Mouse (Mus musculus): ENCODE data around the gene Lyzl4. TPM values are rescaled to one million over a fixed set of nuclear protein-coding genes. Genes with fewer than 3 reads are reported as not detected.

Gene Lyzl4
- total and polyA plus RNA-seq, 2 experiments, result not detected

GRCm38 (mm10) chr9:121606498-121607096 lies 35.3 kb downstream of the Lyzl4 start:
- TF ChIP-seq POLR2A (IDR thresholded peaks at IDR 0.05; ENCODE audit: extremely low read depth, insufficient read depth, low read length), result no peak
- TF ChIP-seq CTCF (IDR thresholded peaks at IDR 0.05; ENCODE audit: low read depth, low read length), result no peak
- Histone ChIP-seq H3K36me3 (ENCODE audit: control insufficient read depth, insufficient read depth, low read length) (no peaks in the 10 kb centered on the region), H3K27me3 (ENCODE audit: control insufficient read depth, insufficient read depth, low read length) (no peaks in the 10 kb centered on the region), H3K79me2 (ENCODE audit: control insufficient read depth, insufficient read depth, low read length) (no peaks in the 10 kb centered on the region), H3K4me3 (ENCODE audit: insufficient read depth, low read depth, low read length) (no peak overlapping the region), H3K27ac (replicated peaks; ENCODE audit: insufficient read depth, low read depth, low read length) (no peak overlapping the region), H3K9ac (ENCODE audit: low read depth, low read length) (no peak overlapping the region), H3K4me1 (ENCODE audit: control insufficient read depth, insufficient read depth, low read length) (no peaks in the 10 kb centered on the region)
- WGBS, result 34% methylated on average over 1 of the region's 1 CpGs
- no peak for DNase-seq (ENCODE audit: extremely low read depth, low read depth, low spot score)

DNA sequence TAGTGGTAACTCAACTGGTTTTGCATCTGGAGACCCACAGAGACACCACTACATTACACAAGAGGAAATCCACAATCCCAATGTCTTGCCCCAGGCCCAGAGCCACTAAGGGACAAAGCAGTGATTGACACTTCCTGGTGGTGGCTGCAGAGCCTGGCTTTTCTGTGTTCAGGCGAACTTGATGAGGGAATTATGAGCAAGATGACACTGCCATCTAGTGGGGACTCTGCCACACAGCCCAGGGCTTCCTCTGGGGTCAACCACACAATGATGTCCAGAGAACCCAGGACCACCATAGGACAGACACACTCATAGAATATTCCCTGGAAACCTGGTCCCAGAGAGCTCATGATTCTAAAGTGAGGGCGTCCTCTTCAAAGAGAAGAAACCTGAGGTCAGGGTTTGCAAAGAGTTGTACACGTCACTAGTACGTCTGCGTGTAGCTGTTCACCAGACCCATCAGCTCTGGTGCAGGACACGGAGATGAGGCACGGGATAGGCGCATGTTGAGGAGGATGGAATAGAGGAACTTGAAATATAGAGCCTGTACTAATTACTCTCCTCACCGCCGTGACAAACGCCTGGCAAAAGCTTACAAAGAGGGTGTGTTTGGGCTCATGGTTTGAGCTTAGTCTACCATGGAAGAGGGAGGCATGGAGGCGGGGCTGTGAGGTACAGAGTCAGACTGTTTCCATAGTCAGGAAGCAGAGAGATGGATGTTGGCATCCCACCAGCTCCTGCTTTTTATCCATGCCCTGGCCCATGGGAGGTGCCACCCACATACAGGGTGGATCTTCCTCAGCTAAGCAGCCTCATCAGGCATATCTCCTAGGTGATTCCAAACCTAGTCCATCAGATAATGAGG lies 36.2 kb downstream of the Lyzl4 start:
- no peaks in the 10 kb centered on the region for H3K4me1 ChIP-seq (ENCODE audit: control insufficient read depth, insufficient read depth, low read length)
- peak; percentile 59 for DNase-seq (ENCODE audit: extremely low read depth, low read depth, low spot score)
- WGBS, result 56% methylated on average over 12 of the region's 12 CpGs
- H3K36me3 ChIP-seq (ENCODE audit: control insufficient read depth, insufficient read depth, low read length), result no peaks in the 10 kb centered on the region
- H3K79me2 ChIP-seq (ENCODE audit: control insufficient read depth, insufficient read depth, low read length), result no peaks in the 10 kb centered on the region
- H3K27ac ChIP-seq (replicated peaks; ENCODE audit: insufficient read depth, low read depth, low read length), result no peak overlapping the region
- no peak for TF ChIP-seq POLR2A (IDR thresholded peaks at IDR 0.05; ENCODE audit: extremely low read depth, insufficient read depth, low read length)
- peak; percentile 88 for TF ChIP-seq CTCF (IDR thresholded peaks at IDR 0.05; ENCODE audit: low read depth, low read length)
- no peak overlapping the region for H3K4me3 ChIP-seq (ENCODE audit: insufficient read depth, low read depth, low read length)
- H3K9ac ChIP-seq (ENCODE audit: low read depth, low read length), result no peak overlapping the region
- H3K27me3 ChIP-seq (ENCODE audit: control insufficient read depth, insufficient read depth, low read length), result no peaks in the 10 kb centered on the region

- Histone ChIP-seq H3K9ac (ENCODE audit: low read depth, low read length) (no peak overlapping the region), H3K4me3 (ENCODE audit: insufficient read depth, low read depth, low read length) (no peak overlapping the region), H3K4me1 (ENCODE audit: control insufficient read depth, insufficient read depth, low read length) (no peaks in the 10 kb centered on the region), H3K36me3 (ENCODE audit: control insufficient read depth, insufficient read depth, low read length) (no peaks in the 10 kb centered on the region), H3K79me2 (ENCODE audit: control insufficient read depth, insufficient read depth, low read length) (no peaks in the 10 kb centered on the region), H3K27ac (replicated peaks; ENCODE audit: insufficient read depth, low read depth, low read length) (no peak overlapping the region), H3K27me3 (ENCODE audit: control insufficient read depth, insufficient read depth, low read length) (no peaks in the 10 kb centered on the region)
- 86% methylated on average over 2 of the region's 2 CpGs for WGBS
- no peak for TF ChIP-seq CTCF (IDR thresholded peaks at IDR 0.05; ENCODE audit: low read depth, low read length)
- no peak for TF ChIP-seq POLR2A (IDR thresholded peaks at IDR 0.05; ENCODE audit: extremely low read depth, insufficient read depth, low read length)
- DNase-seq (ENCODE audit: extremely low read depth, low read depth, low spot score), result no peak
Observed at GRCm38 (mm10) chr9:121602381-121602780, 39.5 kb downstream of the Lyzl4 start.

DNA sequence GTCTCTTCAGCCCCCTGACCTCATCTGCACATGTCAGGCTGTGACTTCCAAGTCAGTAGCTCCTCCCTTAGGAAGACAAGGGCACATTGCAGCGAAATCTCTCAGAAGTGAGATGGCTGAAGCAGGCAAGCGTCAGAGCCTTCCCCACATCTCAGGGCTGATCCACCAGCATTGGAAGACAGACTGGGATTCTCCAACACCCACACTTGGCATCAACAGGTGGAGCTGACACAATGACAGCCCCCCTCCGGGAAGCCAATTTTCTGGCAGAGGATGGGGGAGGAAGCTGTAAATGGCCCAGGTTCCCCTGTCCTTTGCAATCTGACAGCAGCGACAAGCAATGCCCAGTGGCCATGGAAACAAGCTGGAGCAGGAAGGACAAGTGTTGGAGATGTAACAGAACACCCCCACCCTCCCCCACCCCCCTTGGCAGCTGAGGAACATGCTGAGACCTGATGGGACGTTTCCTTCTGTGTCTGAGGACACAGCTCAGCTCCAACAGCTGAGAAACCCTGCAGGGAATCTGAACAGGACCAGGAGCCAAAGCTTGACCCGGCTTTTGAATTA lies 41.0 kb downstream of the Lyzl4 start:
- Histone ChIP-seq H3K4me1 (ENCODE audit: control insufficient read depth, insufficient read depth, low read length) (no peaks in the 10 kb centered on the region), H3K9ac (ENCODE audit: low read depth, low read length) (no peak overlapping the region), H3K4me3 (ENCODE audit: insufficient read depth, low read depth, low read length) (no peak overlapping the region), H3K27me3 (ENCODE audit: control insufficient read depth, insufficient read depth, low read length) (no peaks in the 10 kb centered on the region), H3K27ac (replicated peaks; ENCODE audit: insufficient read depth, low read depth, low read length) (no peak overlapping the region), H3K79me2 (ENCODE audit: control insufficient read depth, insufficient read depth, low read length) (no peaks in the 10 kb centered on the region), H3K36me3 (ENCODE audit: control insufficient read depth, insufficient read depth, low read length) (no peaks in the 10 kb centered on the region)
- TF ChIP-seq POLR2A (IDR thresholded peaks at IDR 0.05; ENCODE audit: extremely low read depth, insufficient read depth, low read length), result no peak
- no peak for TF ChIP-seq CTCF (IDR thresholded peaks at IDR 0.05; ENCODE audit: low read depth, low read length)
- DNase-seq (ENCODE audit: extremely low read depth, low read depth, low spot score), result no peak
- 54% methylated on average over 6 of the region's 6 CpGs for WGBS

- Histone ChIP-seq H3K9ac (ENCODE audit: low read depth, low read length) (no peak overlapping the region), H3K27me3 (ENCODE audit: control insufficient read depth, insufficient read depth, low read length) (no peaks in the 10 kb centered on the region), H3K36me3 (ENCODE audit: control insufficient read depth, insufficient read depth, low read length) (no peaks in the 10 kb centered on the region), H3K4me3 (ENCODE audit: insufficient read depth, low read depth, low read length) (no peak overlapping the region), H3K79me2 (ENCODE audit: control insufficient read depth, insufficient read depth, low read length) (no peaks in the 10 kb centered on the region), H3K27ac (replicated peaks; ENCODE audit: insufficient read depth, low read depth, low read length) (no peak overlapping the region), H3K4me1 (ENCODE audit: control insufficient read depth, insufficient read depth, low read length) (no peaks in the 10 kb centered on the region)
- no peak for TF ChIP-seq POLR2A (IDR thresholded peaks at IDR 0.05; ENCODE audit: extremely low read depth, insufficient read depth, low read length)
- no peak for TF ChIP-seq CTCF (IDR thresholded peaks at IDR 0.05; ENCODE audit: low read depth, low read length)
- WGBS, result 63% methylated on average over 13 of the region's 13 CpGs
- DNase-seq (ENCODE audit: extremely low read depth, low read depth, low spot score), result no peak
Observed at GRCm38 (mm10) chr9:121600201-121600860, 41.6 kb downstream of the Lyzl4 start.
